Mouse (Mus musculus) C2C12 (cell line): ENCODE data around the gene Irf9.

Experiments
- CTCF ChIP-seq: IDR thresholded peaks from one replicate; pipeline ENCODE4 v1.5.1; 2011; ENCODE audit not compliant: control insufficient read depth, insufficient read depth, insufficient read length
- FOSL1 ChIP-seq: IDR thresholded peaks from one replicate; pipeline ENCODE4 v1.8.0; 2011; ENCODE audit warnings: mild to moderate bottlenecking, low read length; ENCODE audit not compliant: poor library complexity, insufficient read depth, severe bottlenecking
- MYOD1 ChIP-seq: IDR thresholded peaks from one replicate; pipeline ENCODE4 v1.6.1; 2011; ENCODE audit warnings: low read depth; ENCODE audit not compliant: control insufficient read depth, insufficient read length
- USF1 ChIP-seq: IDR thresholded peaks from one replicate; pipeline ENCODE4 v1.6.1; 2011; ENCODE audit warnings: low read depth, mild to moderate bottlenecking, control low read depth, moderate library complexity

DNA sequence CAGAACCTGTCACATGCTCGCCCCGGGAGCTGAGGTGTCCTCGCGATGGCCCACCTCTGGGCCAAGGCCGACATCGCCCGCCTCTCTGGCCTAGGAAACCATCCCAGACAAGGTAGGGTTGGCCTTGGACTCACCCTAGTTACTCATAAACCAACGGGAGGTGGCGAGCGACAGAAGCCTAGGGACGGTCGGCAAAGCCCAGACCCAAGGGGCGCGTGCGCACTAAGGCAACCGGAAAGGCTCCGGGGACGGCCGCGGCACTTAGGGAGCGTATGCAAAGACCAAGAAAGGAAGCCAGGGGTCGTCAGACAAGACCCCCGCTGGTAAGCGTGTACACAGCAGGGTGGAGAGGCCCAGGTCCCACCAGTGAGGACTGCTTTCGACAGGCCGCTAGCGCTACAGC, 43.6 kb upstream of the Irf9 start, which contains the start of gene Dcaf11:
- TF ChIP-seq CTCF (no peak), USF1 (no peak), FOSL1 (no peak), MYOD1 (no peak)
